Mouse (Mus musculus): ENCODE results near the gene Mthfd1. TPM values are rescaled to one million over a fixed set of nuclear protein-coding genes. Genes with fewer than 3 reads are reported as not detected.

The Mthfd1 gene
- total RNA-seq, 2 experiments from 2014 or later: 318 to 637 TPM

DNA sequence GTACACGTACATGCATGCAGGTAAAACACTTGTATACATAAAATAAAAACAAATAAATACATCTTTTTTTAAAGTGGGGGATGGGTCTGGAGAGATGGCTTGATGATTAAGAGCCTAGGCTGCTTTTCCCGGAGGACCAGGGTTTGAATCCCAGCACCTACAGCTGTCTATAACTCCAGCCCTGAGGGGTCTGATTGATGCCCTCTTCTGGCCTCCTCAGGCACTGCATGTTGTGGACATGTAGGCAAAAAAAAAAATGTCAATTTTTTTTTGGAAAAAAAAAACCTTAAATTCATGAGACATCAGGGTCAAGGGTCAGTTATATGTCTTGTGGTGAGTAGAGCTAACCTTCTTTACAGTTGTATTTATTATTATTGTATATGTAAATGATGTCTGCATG is 35.2 kb downstream of the Mthfd1 start:
- 0 out of 2 replicates have a peak, but pooled peaks have one; percentile 18 for ATAC-seq (replicated peaks; ENCODE audit: low FRiP score, low TSS enrichment, poor library complexity, severe bottlenecking)

DNA sequence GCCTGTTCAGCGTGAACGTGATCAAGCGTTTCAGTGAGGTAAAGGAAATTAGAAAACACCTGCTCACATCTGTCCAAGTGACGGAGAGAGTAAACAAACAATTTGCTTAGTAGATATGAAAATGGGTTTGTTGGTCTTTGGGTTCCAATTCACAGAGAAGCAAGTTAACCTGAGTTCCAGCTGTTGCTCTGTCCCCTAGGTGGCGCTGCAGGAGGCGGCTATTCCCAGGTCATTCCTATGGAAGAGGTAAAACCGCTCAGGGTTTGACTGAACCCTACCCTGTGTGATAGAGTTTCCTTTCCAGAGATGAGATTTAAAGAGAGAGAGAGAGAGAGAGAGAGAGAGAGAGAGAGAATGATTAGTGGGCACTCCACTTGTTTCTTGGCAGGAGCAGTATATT is 38.1 kb downstream of the Mthfd1 start:
- 0 out of 2 replicates have a peak, but pooled peaks have one; percentile 45 for ATAC-seq (replicated peaks; ENCODE audit: low FRiP score, low TSS enrichment, poor library complexity, severe bottlenecking)

DNA sequence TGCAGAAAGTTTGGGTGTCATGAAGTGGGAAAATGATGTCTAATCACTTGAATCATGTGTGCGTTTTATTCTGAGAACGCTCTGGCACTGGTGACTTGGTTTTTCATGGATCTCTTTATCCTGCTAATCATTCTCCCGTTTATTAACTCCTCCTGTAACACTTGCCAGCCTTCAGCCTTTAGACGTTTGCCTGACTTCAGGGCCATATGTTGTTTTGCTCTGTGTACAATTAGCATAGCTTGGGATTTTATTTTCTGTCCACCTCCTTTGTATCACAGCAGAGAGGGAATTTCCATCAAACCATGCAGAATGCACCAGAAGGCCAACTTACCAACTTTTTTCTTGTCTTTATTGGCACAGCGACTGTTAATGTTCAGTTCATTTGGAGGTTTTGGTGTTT is 42.7 kb downstream of the Mthfd1 start:
- no peak for ATAC-seq (replicated peaks; ENCODE audit: low FRiP score, low TSS enrichment, poor library complexity, severe bottlenecking)

DNA sequence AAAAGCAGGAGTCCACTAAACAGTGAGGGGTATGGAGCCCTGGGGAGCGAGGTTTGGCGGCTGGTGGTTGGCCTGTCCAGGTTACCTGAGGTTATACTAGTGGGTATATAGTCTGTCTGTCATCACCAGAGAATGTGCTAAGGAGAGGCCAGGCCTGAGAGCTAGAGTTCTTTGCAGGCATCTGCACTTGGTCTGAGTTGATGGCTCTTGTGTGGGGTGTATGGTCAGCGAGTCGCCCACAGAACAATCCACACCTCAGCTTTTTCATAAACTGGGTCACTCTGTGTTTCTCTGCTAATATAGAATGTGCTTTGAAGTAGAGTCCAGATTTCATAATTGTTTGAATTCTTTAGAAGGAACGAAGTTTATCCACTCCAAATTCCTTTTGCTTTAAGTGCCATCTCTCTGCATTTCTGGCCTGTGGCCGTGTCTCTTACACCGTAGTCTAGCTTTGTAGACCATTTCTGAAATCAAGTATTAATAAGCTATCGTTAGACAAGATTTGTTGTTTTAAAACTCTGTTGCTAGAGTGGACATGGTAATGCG is 44.3 kb downstream of the Mthfd1 start:
- no peak for ATAC-seq (replicated peaks; ENCODE audit: low FRiP score, low TSS enrichment, poor library complexity, severe bottlenecking)

DNA sequence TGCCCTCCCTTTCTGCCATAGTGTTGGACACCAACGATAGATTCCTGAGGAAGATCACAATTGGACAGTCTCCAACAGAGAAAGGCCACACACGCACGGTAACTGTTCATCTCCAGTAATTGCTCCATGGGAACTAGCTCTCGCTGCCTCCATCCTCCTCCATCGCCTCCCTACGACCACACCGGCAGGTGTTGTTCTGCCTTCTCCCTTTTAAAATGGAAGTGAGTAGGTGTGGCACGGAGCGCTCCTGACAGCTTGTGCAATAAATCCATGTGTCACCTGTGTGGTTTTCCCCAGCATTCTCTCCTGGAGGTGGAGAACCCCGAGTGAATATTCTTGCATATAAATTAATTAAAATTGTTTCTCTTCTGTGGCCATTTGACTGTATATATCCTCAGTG is 45.3 kb downstream of the Mthfd1 start:
- ATAC-seq (replicated peaks; ENCODE audit: low FRiP score, low TSS enrichment, poor library complexity, severe bottlenecking): no peak

DNA sequence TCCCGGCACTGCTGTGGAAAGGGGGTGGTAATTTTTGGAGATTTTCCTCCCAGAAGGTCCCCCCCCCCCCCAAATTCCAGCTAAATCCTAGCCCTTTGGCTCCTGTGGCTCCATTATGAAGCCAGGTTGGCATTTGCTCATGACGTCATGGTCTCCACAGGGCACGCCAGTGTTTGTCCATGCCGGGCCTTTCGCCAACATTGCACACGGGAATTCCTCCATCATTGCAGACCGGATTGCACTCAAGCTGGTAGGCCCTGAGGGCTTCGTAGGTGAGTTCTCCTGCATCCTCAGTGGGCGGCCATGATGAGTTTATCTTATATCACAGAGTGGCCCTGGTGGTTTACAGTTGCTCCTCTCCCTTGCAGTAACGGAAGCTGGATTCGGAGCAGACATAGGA is 48.4 kb downstream of the Mthfd1 start:
- no peak for ATAC-seq (replicated peaks; ENCODE audit: low FRiP score, low TSS enrichment, poor library complexity, severe bottlenecking)

DNA sequence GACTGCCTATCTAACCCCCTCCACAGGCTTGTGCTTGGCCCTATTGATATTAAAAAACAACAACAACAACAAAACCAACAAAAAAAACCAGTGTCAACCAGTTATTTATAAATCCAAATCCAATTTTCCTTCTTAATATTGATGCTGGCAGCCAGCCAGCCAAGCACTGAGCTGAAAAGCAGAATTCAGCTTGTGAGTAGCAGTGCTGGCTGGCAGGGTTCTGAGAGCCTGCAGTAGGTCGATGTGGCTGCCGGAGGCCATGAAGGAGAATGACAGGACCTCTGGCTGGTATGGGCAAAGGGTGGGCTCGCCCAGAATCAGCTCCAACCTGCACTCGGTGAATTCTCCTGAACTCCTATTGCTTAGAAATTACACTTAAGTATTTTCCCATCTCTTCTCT is 49.1 kb downstream of the Mthfd1 start:
- ATAC-seq (replicated peaks; ENCODE audit: low FRiP score, low TSS enrichment, poor library complexity, severe bottlenecking): no peak

DNA sequence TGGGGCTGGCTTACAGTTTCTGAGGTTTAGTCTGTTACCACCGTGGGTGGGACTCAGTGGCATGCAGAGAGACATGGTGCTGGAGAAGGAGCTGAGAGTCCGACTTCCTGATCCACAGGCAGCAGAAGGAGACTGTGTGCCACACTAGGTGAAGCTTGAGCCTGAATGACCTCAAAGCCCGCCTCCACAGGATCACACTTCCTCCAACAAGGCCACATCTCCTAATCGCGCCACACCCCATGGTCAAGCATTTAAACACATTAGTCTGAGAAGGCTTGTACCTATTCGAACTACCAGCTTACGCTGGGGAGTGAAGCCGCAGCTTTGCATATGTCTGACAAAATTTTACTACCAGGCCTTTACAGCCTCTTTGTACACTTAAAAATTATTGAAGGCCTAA is 50.0 kb downstream of the Mthfd1 start:
- ATAC-seq (replicated peaks; ENCODE audit: low FRiP score, low TSS enrichment, poor library complexity, severe bottlenecking): no peak

DNA sequence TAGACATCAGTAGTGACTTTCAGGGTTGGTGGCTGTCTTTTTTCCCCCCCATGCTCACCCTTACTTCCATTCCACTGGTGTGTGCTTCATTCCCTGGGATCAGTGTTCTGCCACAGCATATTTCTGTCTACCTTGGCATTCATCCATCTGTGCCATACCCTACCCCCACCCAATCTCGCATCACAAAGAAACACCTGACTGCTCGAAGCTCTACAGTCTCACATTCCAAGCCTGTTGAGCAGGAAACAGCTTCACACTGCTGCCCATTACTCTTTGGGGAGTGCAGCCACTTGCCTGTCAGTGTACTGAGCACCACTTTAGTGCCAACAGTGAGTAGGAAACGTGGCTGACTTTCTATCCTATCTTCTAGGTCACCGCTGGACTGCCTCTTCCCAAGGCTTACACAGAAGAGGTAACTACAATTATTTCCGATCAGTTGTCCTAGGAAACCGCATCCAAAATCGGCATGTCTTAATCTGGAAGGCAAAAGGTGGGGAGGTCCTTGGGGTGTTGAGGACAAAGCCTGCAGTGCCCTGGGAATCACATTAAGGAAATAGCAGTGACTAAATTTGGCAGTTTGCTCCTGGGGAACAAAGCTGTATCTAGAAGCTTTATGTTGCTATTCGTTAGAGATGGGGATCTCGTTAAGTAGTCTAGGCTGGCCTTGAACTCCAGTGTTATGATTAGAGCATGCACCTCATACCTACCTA is 51.9 kb downstream of the Mthfd1 start:
- ATAC-seq (replicated peaks; ENCODE audit: low FRiP score, low TSS enrichment, poor library complexity, severe bottlenecking): no peak

DNA sequence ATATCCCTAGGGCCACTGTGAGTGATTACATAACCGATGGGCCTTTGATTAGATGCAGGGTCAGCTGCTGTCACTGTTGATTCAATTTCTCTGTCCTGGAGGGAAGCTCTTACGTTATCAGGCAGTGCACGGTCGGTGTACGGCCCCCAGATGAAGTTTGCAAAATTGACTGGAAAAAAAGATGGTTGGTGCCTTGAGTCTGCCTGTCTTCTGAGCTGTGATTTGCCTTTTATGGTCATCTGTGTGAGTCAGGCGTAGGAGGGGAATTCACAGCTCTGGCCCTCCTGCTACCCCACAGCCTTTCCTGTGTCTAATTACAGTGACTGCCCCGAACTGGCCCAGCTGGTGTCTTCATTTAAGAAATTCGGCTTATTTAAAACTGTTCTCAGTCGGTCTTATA is 52.9 kb downstream of the Mthfd1 start:
- ATAC-seq (replicated peaks; ENCODE audit: low FRiP score, low TSS enrichment, poor library complexity, severe bottlenecking): no peak

DNA sequence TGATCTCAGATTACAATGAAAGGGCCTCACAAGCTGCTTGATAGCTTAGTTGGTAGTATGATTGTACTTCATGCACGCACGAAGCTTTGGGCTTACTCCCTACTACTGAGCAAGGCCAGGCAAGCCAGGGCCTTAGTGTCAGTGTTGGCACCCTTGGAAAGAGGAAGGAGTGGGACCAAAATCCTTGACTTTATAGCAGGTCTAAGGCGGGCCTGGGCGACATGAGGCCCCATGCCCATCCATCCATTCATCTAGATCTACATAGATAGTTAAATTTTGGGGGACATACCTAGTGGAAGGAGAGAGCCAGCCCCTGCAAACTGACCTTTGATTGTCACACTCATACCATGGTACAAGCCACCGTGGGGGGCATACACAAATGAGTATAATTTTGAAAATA is 53.3 kb downstream of the Mthfd1 start:
- no peak for ATAC-seq (replicated peaks; ENCODE audit: low FRiP score, low TSS enrichment, poor library complexity, severe bottlenecking)

DNA sequence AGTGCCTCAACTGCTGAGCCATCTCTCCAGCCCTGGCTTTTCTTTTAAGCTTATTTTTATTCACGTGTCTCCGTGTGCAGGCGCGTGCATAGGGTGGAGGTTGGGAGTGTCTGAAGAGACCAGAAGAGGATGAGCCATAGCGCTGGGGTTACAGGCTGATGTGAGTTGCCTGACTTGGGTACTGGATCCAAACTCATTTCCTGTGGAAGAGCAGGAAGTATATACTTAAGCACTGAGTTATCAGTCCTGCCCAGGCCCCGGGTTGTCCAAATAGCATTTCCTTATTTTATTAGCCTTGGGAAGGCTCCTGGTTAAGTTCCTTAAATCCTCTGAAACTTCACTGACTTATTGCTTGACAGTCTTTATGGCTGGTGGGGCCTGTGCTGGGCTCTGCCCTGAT is 54.9 kb downstream of the Mthfd1 start:
- no peak for ATAC-seq (replicated peaks; ENCODE audit: low FRiP score, low TSS enrichment, poor library complexity, severe bottlenecking)

DNA sequence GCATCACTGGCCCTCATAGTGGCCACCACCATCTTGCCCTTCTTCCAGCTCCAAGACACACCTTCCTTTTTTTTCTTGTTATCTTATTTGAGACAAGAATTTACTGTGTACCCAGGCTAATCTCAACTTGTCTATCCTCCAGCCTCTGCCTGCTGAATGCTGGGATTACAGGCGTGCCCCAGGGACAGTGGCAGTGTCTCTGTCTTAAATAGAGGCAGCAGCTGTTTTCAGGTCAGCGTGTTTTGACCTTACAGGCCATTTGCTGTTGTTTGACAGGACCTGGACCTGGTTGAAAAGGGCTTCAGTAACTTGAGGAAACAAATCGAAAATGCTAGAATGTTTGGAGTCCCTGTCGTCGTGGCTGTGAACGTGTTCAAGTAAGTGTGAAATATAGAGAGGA is 55.5 kb downstream of the Mthfd1 start:
- no peak for ATAC-seq (replicated peaks; ENCODE audit: low FRiP score, low TSS enrichment, poor library complexity, severe bottlenecking)

DNA sequence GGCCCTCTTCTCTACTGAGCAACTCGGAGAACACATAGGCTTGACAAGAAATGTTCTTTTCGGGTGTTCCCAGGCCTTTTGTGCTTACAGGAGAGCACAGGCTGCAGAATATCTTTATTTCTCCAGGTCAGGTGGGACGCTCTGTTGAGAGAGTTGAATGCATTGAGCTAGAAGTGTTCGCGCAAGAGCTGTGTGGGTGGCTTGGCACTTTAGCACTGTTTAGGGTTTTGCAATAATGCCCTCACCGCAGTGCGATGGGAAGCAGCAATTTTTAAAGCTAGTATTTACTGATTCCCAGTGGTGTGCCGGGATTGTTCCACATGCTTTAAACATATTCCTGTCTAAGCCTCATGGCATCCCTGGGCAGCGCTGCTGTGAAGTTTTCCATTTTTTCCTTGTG is 56.1 kb downstream of the Mthfd1 start:
- no peak for ATAC-seq (replicated peaks; ENCODE audit: low FRiP score, low TSS enrichment, poor library complexity, severe bottlenecking)

DNA sequence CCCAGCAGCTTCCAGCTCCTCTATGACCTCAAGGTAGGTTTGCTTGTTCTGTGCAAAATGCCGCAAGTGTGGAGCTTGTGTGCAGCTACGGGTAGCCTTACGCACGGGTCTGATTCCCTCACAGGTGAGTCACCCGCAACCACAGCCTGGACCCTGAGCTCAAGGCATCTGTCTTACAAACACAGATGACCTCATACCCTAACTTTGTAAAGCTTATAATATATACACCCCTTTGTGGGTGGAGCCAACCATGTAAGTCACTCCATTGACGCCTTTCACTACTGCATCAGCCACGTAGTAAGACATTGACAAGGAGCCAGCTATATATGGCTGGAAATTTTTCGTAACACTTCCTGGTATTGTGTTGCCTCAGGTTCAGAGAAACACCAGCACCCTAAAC is 56.9 kb downstream of the Mthfd1 start:
- no peak for ATAC-seq (replicated peaks; ENCODE audit: low FRiP score, low TSS enrichment, poor library complexity, severe bottlenecking)

DNA sequence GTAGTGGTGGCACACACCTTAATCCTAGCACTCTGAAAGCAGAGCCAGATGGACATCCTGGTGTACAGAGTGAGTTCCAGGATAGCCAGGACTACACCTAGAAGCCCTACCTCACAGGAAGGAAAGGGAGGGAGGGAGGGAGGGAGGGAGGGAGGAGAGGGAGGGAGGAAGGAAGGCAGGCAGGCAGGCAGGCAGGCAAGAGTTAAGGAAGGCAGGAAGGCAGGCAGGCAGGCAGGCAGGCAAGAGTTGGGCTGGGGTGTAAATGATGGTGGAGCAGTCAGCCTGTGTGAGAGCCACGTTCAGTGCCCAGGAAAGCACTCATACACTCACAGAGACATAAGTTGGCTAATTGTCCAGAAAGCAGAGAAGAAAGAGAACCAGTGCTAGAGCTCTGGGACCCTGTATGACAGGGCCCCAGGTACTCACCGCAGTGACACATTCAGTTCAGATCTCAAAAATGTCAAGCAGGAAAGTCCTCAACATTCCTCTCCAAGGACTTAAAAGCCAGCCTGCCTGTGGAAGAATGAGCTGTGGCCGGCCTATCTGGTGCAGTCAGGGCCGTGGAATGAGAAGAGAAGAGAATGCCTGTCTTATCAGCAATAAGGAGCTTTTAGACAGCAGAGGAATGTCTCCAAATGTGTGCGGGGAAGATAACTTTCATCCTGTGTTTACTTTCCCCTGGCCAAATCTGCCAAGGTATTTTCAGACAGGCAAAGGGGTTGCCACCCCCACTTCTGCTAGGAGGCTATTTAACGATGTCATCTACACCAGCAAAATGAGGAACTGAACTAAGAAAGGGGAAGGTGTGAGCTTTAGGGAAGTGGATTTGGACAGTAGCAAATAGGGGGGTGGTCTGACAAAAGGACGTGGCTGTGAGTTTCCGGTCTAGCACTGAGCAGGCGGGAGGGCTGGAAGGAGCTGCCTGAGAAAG is 63.4 kb downstream of the Mthfd1 start:
- ATAC-seq (replicated peaks; ENCODE audit: low FRiP score, low TSS enrichment, poor library complexity, severe bottlenecking): peak; percentile 86

DNA sequence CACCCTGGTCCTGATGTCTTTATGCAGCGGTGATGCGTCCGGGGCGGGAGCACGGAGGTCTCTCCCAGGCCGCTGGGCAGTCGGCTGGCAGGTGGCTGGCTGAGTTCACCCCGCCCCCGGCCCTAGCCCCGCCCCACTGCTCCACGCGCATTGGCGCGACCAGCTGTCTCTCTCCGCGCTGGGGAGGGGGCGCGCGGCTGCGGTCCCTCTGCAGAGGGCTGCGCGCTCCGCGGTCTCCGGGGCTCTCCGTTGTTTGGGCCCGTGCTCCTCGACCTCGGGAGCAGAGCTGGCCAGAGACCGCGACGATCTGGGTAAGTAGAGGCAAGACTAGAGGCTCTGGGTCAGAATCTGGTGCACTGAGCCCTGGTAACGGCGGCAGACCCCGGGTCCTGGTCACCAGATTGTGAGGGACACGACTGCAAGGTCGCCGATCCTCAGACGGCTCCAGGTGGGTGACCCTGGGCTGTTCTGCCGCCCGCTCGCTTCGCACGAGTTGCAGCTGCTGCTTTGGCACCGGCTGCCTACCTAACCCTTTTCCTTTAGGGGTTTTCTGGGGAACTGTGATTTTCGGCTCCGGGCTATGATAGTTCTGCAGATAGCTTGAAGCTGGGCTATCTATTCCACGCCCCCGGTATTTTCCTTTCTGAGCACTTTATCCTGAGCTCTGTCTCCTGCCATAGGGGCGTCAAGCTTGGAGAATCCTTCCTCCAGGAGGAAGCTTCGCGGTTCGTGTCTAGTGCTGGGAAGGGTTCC is 69.8 kb downstream of the Mthfd1 start, which contains the start of gene Akap5:
TSS of gene Akap5 (plus strand) at position 213 of the 753 bp plus-strand sequence.
- peak; percentile 22 for ATAC-seq (replicated peaks; ENCODE audit: low FRiP score, low TSS enrichment, poor library complexity, severe bottlenecking)

DNA sequence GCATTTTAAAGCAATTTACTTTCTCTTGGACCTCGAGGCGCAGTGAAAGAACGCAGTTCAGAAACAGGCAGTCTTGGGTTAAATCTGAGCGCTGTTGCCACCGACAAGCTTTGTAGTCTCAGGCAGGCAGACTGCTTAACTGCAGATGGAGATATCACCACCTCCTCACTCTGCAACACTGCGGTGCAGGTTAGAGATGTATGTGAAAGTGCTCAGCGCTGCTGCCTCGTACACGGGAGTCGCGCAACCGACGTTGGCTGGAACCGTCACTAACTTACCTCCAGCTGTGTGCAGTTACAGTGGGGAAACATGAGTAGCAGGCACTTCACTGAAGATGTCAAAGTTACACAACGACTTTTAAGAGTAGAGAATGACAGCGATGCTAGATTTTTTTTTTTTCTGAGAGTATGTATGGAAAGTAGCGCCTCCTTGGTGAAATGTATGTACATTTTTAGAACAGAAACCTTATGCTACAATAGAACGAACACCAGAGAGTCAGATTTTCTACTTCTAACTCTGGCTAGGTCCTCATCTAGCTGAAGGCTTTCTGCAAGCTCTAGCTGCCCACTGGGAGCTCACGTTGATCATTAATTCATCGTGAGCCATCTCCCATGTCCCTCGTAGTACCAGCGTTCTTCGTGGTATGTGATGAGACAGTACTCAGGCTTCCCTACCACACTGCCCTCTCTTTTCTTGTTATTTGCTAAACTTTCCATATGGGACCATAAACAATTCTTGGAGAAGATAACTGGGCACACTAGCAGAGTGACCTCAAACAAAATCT is 71.5 kb downstream of the Mthfd1 start:
- ATAC-seq (replicated peaks; ENCODE audit: low FRiP score, low TSS enrichment, poor library complexity, severe bottlenecking): no peak

All from megakaryocyte-erythroid progenitor cell, adult 5-6 weeks (primary cell).